Mouse (Mus musculus): ENCODE results near the gene Ube3b.

DNA sequence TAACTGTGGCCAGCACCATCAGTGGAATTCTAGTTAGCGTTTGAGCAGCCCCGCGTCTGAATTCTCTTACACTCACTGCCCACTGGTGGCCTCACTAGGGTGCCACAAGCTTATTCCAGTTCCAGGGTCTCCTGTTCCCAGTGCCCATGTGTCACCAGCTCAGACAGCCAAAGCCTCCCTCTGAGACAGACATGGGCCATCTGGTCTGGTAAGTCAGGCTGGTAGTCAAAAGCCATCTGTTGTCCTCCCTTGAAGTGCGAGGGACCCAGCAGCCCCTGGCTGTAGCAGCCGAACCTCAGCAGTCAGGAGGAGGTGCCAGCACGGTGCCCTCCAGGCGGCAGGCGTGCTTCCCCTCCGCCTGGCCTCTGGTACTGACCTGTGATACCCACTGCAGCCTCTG is 75.9 kb downstream of the Ube3b start:
- TF ChIP-seq CTCF (IDR thresholded peaks at IDR 0.05; ENCODE audit: control insufficient read depth, insufficient read depth, insufficient read length) (no peak), MYOD1 (IDR thresholded peaks at IDR 0.05; ENCODE audit: control insufficient read depth, insufficient read length, low read depth) (no peak), USF1 (IDR thresholded peaks at IDR 0.05; ENCODE audit: low read depth) (no peak), MAX (IDR thresholded peaks at IDR 0.05) (no peak), MYOG (IDR thresholded peaks at IDR 0.05; ENCODE audit: control insufficient read depth, extremely low read depth, insufficient read length) (no peak), CEBPB (IDR thresholded peaks at IDR 0.05; ENCODE audit: low read depth) (no peak)
